ENCODE assay signal across 7 mouse cellular contexts in genomic region chr8:9978475-9979230, GRCm38 (mm10). TPM values are rescaled to one million over a fixed set of nuclear protein-coding genes. Genes with fewer than 3 reads are reported as not detected.
DNase-seq lines count a peak whose midpoint lies in the region; ATAC-seq and TF ChIP-seq lines count a peak whose summit lies in the region.

No protein-coding gene starts in this region.

- H3K4me3 ChIP-seq in lung, postnatal 0 days (ENCODE audit: low read depth, low read length): peak overlapping the region; percentile 90
- H3K4me3 ChIP-seq in heart, embryonic 11.5 days (ENCODE audit: low read depth, low read length): peak overlapping the region; percentile 82
- H3K4me3 ChIP-seq in limb, embryonic 13.5 days: peak overlapping the region; percentile 87
- H3K4me3 ChIP-seq in stomach, embryonic 16.5 days (replicated peaks; ENCODE audit: low read length): peak overlapping the region; percentile 84

- no peak for TF ChIP-seq EP300 in lung, postnatal 0 days (IDR thresholded peaks at IDR 0.05)

- peaks cover 10% of the 10 kb centered on the region; the same call in 1 of the 2 replicates for H3K4me1 ChIP-seq in lung, postnatal 0 days (ENCODE audit: insufficient read depth, low read depth, low read length)
- H3K4me1 ChIP-seq in heart, embryonic 11.5 days (ENCODE audit: control insufficient read depth, insufficient read depth, low read length): peaks cover 22% of the 10 kb centered on the region
- peaks cover 31% of the 10 kb centered on the region for H3K4me1 ChIP-seq in limb, embryonic 13.5 days
- H3K4me1 ChIP-seq in stomach, embryonic 16.5 days (ENCODE audit: control insufficient read depth, insufficient read depth, low read length): peaks cover 24% of the 10 kb centered on the region

- H3K27ac ChIP-seq in lung, postnatal 0 days (ENCODE audit: low read length): no peak overlapping the region
- no peak overlapping the region for H3K27ac ChIP-seq in heart, embryonic 11.5 days (ENCODE audit: low read depth, low read length)
- no peak overlapping the region for H3K27ac ChIP-seq in limb, embryonic 13.5 days
- no peak overlapping the region for H3K27ac ChIP-seq in stomach, embryonic 16.5 days (ENCODE audit: low read length)

- 42% methylated on average over 18 of the region's 18 CpGs for WGBS in lung, postnatal 0 days
- 42% methylated on average over 18 of the region's 18 CpGs for WGBS in heart, embryonic 11.5 days (ENCODE audit: insufficient replicate concordance)
- 60% methylated on average over 18 of the region's 18 CpGs for WGBS in limb, embryonic 13.5 days
- 45% methylated on average over 18 of the region's 18 CpGs for WGBS in stomach, embryonic 16.5 days

- H3K9ac ChIP-seq in lung, postnatal 0 days (replicated peaks; ENCODE audit: low read depth): peak overlapping the region; percentile 87
- H3K9ac ChIP-seq in heart, embryonic 11.5 days (ENCODE audit: low read depth, low read length): peak overlapping the region; percentile 96
- H3K9ac ChIP-seq in limb, embryonic 13.5 days: peak overlapping the region; percentile 90
- H3K9ac ChIP-seq in stomach, embryonic 16.5 days (ENCODE audit: low read length): peak overlapping the region; percentile 92

- H3K36me3 ChIP-seq in lung, postnatal 0 days (ENCODE audit: insufficient read depth, low read length): peaks cover 5% of the 10 kb centered on the region; the same call in 1 of the 2 replicates
- no peaks in the 10 kb centered on the region for H3K36me3 ChIP-seq in heart, embryonic 11.5 days (ENCODE audit: control insufficient read depth, insufficient read depth, low read length)
- H3K36me3 ChIP-seq in limb, embryonic 13.5 days: peaks cover 10% of the 10 kb centered on the region
- no peaks in the 10 kb centered on the region for H3K36me3 ChIP-seq in stomach, embryonic 16.5 days (ENCODE audit: control insufficient read depth, insufficient read depth, low read length)

- peak overlapping the region; percentile 78 for H3K4me2 ChIP-seq in lung, postnatal 0 days (replicated peaks; ENCODE audit: low read depth, low read length)
- peak overlapping the region; percentile 92 for H3K4me2 ChIP-seq in heart, embryonic 11.5 days
- H3K4me2 ChIP-seq in limb, embryonic 13.5 days (replicated peaks): peak overlapping the region; percentile 76
- peak overlapping the region; percentile 62 for H3K4me2 ChIP-seq in stomach, embryonic 16.5 days (ENCODE audit: low read depth, low read length)

- no peaks in the 10 kb centered on the region for H3K9me3 ChIP-seq in lung, postnatal 0 days (ENCODE audit: low read length)
- H3K9me3 ChIP-seq in heart, embryonic 11.5 days (replicated peaks; ENCODE audit: control insufficient read depth, low read length): no peaks in the 10 kb centered on the region
- H3K9me3 ChIP-seq in limb, embryonic 13.5 days: no peaks in the 10 kb centered on the region
- H3K9me3 ChIP-seq in stomach, embryonic 16.5 days (replicated peaks; ENCODE audit: control insufficient read depth, low read length): no peaks in the 10 kb centered on the region

- DNase-seq in lung, postnatal 0 days (ENCODE audit: low spot score): no peak
- no peak for DNase-seq in lung, postnatal 36 days
- DNase-seq in cerebellum, adult 8-10 months: peak; percentile 30
- no peak for DNase-seq in spleen, postnatal 36 days (ENCODE audit: low spot score in 2 of 2)

- TF ChIP-seq CTCF in lung, postnatal 0 days (IDR thresholded peaks at IDR 0.05): no peak

- no peaks in the 10 kb centered on the region for H3K27me3 ChIP-seq in lung, postnatal 0 days (replicated peaks; ENCODE audit: insufficient read depth, low read length)
- H3K27me3 ChIP-seq in heart, embryonic 11.5 days (ENCODE audit: control insufficient read depth, insufficient read depth, low read length): no peaks in the 10 kb centered on the region
- H3K27me3 ChIP-seq in limb, embryonic 13.5 days: no peaks in the 10 kb centered on the region
- no peaks in the 10 kb centered on the region for H3K27me3 ChIP-seq in stomach, embryonic 16.5 days (ENCODE audit: control insufficient read depth, insufficient read depth, low read length)

- no peak for ATAC-seq in lung, postnatal 0 days
- ATAC-seq in heart, embryonic 11.5 days (replicated peaks; ENCODE audit: insufficient number of reproducible peaks, low FRiP score, low TSS enrichment): no peak
- no peak for ATAC-seq in limb, embryonic 13.5 days (ENCODE audit: low FRiP score, low read depth)
- ATAC-seq in stomach, embryonic 16.5 days (ENCODE audit: insufficient read depth, low FRiP score): no peak

RNA-seq across cellular contexts. Expression of gene Abhd13, which starts 1.1 kb away (rescaled TPM):
- polyA plus RNA-seq in lung, postnatal 0 days (2015; fragmentation: Nextera tagmentation; extraction: Ambion mirVana): 12.0 and 12.9 TPM in 2 replicates
- polyA plus RNA-seq in heart, embryonic 11.5 days (2014; fragmentation: Nextera tagmentation; extraction: Ambion mirVana): 13.9 and 17.2 TPM in 2 replicates
- 16.2 and 17.2 TPM in 2 replicates for polyA plus RNA-seq in limb, embryonic 13.5 days (2015; fragmentation: Nextera tagmentation; extraction: Ambion mirVana)
- polyA plus RNA-seq in stomach, embryonic 16.5 days (2015; fragmentation: Nextera tagmentation; extraction: Ambion mirVana): 15.8 and 16.1 TPM in 2 replicates

RNA-seq across cellular contexts. Expression of gene Lig4, which starts 1.2 kb away (rescaled TPM):
- 3.4 and 3.5 TPM in 2 replicates for polyA plus RNA-seq in lung, postnatal 0 days (2015; fragmentation: Nextera tagmentation; extraction: Ambion mirVana)
- polyA plus RNA-seq in heart, embryonic 11.5 days (2014; fragmentation: Nextera tagmentation; extraction: Ambion mirVana): 4.3 and 5.4 TPM in 2 replicates
- 6.5 and 6.9 TPM in 2 replicates for polyA plus RNA-seq in limb, embryonic 13.5 days (2015; fragmentation: Nextera tagmentation; extraction: Ambion mirVana)
- 4.3 and 4.9 TPM in 2 replicates for polyA plus RNA-seq in stomach, embryonic 16.5 days (2015; fragmentation: Nextera tagmentation; extraction: Ambion mirVana)

RNA-seq across cellular contexts. Expression of gene Tnfsf13b, which starts 27.6 kb away (rescaled TPM):
- 1.3 TPM in 2 replicates for polyA plus RNA-seq in lung, postnatal 0 days (2015; fragmentation: Nextera tagmentation; extraction: Ambion mirVana)
- polyA plus RNA-seq in heart, embryonic 11.5 days (2014; fragmentation: Nextera tagmentation; extraction: Ambion mirVana): 0.40 TPM in 1 of 2 replicates, not detected in the other
- polyA plus RNA-seq in limb, embryonic 13.5 days (2015; fragmentation: Nextera tagmentation; extraction: Ambion mirVana): 2.3 and 2.9 TPM in 2 replicates
- polyA plus RNA-seq in stomach, embryonic 16.5 days (2015; fragmentation: Nextera tagmentation; extraction: Ambion mirVana): 0.26 and 0.28 TPM in 2 replicates
